Mouse (Mus musculus): ENCODE results near the gene Mapkap1.

- TF ChIP-seq POLR2A (IDR thresholded peaks at IDR 0.05; ENCODE audit: insufficient read length, low read depth) (no peak), TCF12 (IDR thresholded peaks at IDR 0.05; ENCODE audit: insufficient read depth, poor library complexity, severe bottlenecking) (no peak), MYOD1 (IDR thresholded peaks at IDR 0.05; ENCODE audit: control insufficient read depth in 1 of 3, insufficient read length in 2 of 3, low read depth in 2 of 3) (no peak), MYOG (IDR thresholded peaks at IDR 0.05; ENCODE audit: control insufficient read depth in 1 of 3, insufficient read depth in 1 of 3, insufficient read length in 2 of 3, low read depth in 2 of 3) (no peak), MAX (IDR thresholded peaks at IDR 0.05; ENCODE audit: low read depth) (no peak), USF1 (IDR thresholded peaks at IDR 0.05; ENCODE audit: low read depth) (no peak), E2F4 (IDR thresholded peaks at IDR 0.05; ENCODE audit: insufficient read depth) (no peak)
These were observed 121.9 kb downstream of the Mapkap1 start for GRCm38 (mm10) chr2:34528491-34528890.
